In genomic region chr8:117561735-117562361, GRCm38 (mm10) we compare ENCODE assay signal across 8 mouse cellular contexts.
A peak's percentile ranks its signal among the peaks of the same experiment; 100 is the strongest.
DNase-seq lines count a peak whose midpoint lies in the region; ATAC-seq lines count a peak whose summit lies in the region.

No protein-coding gene starts in this region.

- 18% methylated on average over 17 of the region's 17 CpGs for WGBS in heart, embryonic 11.5 days (ENCODE audit: insufficient replicate concordance)
- WGBS in forebrain, embryonic 13.5 days = 16% methylated on average over 17 of the region's 17 CpGs
- WGBS in midbrain, embryonic 14.5 days = 18% methylated on average over 17 of the region's 17 CpGs

- ATAC-seq in heart, embryonic 11.5 days (replicated peaks; ENCODE audit: insufficient number of reproducible peaks, low FRiP score, low TSS enrichment) = no peak; the same call in 1 of the 2 replicates
- no peak for ATAC-seq in forebrain, embryonic 13.5 days
- no peak for ATAC-seq in midbrain, embryonic 14.5 days (ENCODE audit: low FRiP score, low TSS enrichment)

- DNase-seq in heart, adult 9 months (ENCODE audit: low spot score in 2 of 2) = no peak
- DNase-seq in kidney, postnatal 25 days = peak; percentile 23 to 51
- DNase-seq in midbrain, embryonic 14.5 days = peak; percentile 21
- no peak for DNase-seq in right cerebral cortex, adult 18-20 months
- DNase-seq in frontal cortex, postnatal 25 days (ENCODE audit: low spot score in 2 of 2) = no peak
- DNase-seq in right cerebral cortex, adult 2 months (ENCODE audit: low spot score in 2 of 2) = no peak

- H3K9ac ChIP-seq in heart, embryonic 11.5 days (ENCODE audit: low read depth, low read length) = no peak overlapping the region
- H3K9ac ChIP-seq in forebrain, embryonic 13.5 days = no peak overlapping the region
- H3K9ac ChIP-seq in midbrain, embryonic 14.5 days (replicated peaks; ENCODE audit: low read length) = no peak overlapping the region

- peak overlapping the region; percentile 46 for H3K4me2 ChIP-seq in heart, embryonic 11.5 days
- H3K4me2 ChIP-seq in forebrain, embryonic 13.5 days = peak overlapping the region; percentile 45
- H3K4me2 ChIP-seq in midbrain, embryonic 14.5 days (ENCODE audit: low read length) = peak overlapping the region; percentile 36

- H3K27me3 ChIP-seq in heart, embryonic 11.5 days (ENCODE audit: control insufficient read depth, insufficient read depth, low read length) = peaks cover 12% of the 10 kb centered on the region
- H3K27me3 ChIP-seq in forebrain, embryonic 13.5 days = peaks cover 9% of the 10 kb centered on the region; the same call in 1 of the 2 replicates
- H3K27me3 ChIP-seq in midbrain, embryonic 14.5 days (ENCODE audit: control insufficient read depth, insufficient read depth, low read length) = no peaks in the 10 kb centered on the region; the same call in 1 of the 2 replicates

- H3K4me1 ChIP-seq in heart, embryonic 11.5 days (ENCODE audit: control insufficient read depth, insufficient read depth, low read length) = no peaks in the 10 kb centered on the region
- H3K4me1 ChIP-seq in forebrain, embryonic 13.5 days = 0 out of 2 replicates have a peak, but pooled peaks cover 6% of the 10 kb centered on the region
- no peaks in the 10 kb centered on the region for H3K4me1 ChIP-seq in midbrain, embryonic 14.5 days (ENCODE audit: control insufficient read depth, insufficient read depth, low read length)

- peak overlapping the region; percentile 1; the same call in 1 of the 2 replicates for H3K4me3 ChIP-seq in heart, embryonic 11.5 days (ENCODE audit: low read depth, low read length)
- 0 out of 2 replicates have a peak overlapping the region, but pooled peaks have one; percentile 6 for H3K4me3 ChIP-seq in forebrain, embryonic 13.5 days
- H3K4me3 ChIP-seq in midbrain, embryonic 14.5 days (replicated peaks; ENCODE audit: low read depth, low read length) = no peak overlapping the region

- H3K9me3 ChIP-seq in heart, embryonic 11.5 days (replicated peaks; ENCODE audit: control insufficient read depth, low read length) = no peaks in the 10 kb centered on the region
- H3K9me3 ChIP-seq in forebrain, embryonic 13.5 days (replicated peaks) = no peaks in the 10 kb centered on the region
- no peaks in the 10 kb centered on the region for H3K9me3 ChIP-seq in midbrain, embryonic 14.5 days (ENCODE audit: control insufficient read depth, low read length)

- H3K36me3 ChIP-seq in heart, embryonic 11.5 days (ENCODE audit: control insufficient read depth, insufficient read depth, low read length) = no peaks in the 10 kb centered on the region
- no peaks in the 10 kb centered on the region for H3K36me3 ChIP-seq in forebrain, embryonic 13.5 days (ENCODE audit: poor library complexity, severe bottlenecking)
- H3K36me3 ChIP-seq in midbrain, embryonic 14.5 days (ENCODE audit: control insufficient read depth, insufficient read depth, low read length) = no peaks in the 10 kb centered on the region

- H3K27ac ChIP-seq in heart, embryonic 11.5 days (ENCODE audit: low read depth, low read length) = no peak overlapping the region
- H3K27ac ChIP-seq in forebrain, embryonic 13.5 days = no peak overlapping the region
- H3K27ac ChIP-seq in midbrain, embryonic 14.5 days (replicated peaks; ENCODE audit: low read depth, low read length) = no peak overlapping the region

Comparison
In these comparisons a context has a peak if more than half of its experiments do, and no peak if none do; other contexts are left out.
1. DNase-seq: peak in kidney, postnatal 25 days (2 of 2) and midbrain, embryonic 14.5 days (single experiment); none in heart, adult 9 months (0 of 2), right cerebral cortex, adult 18-20 months (single experiment), frontal cortex, postnatal 25 days (0 of 2) and right cerebral cortex, adult 2 months (0 of 2).
2. Peak in every context shown above with its lines, with median percentiles within 50 percentile points of each other: H3K4me2 ChIP-seq.